Mouse (Mus musculus): ENCODE results near the gene Itgb8.

Gene Itgb8

GRCm38 (mm10) chr12:119209384-119210072 is 29.1 kb downstream of the Itgb8 start:
- no peak for DNase-seq (ENCODE audit: low spot score)

DNA sequence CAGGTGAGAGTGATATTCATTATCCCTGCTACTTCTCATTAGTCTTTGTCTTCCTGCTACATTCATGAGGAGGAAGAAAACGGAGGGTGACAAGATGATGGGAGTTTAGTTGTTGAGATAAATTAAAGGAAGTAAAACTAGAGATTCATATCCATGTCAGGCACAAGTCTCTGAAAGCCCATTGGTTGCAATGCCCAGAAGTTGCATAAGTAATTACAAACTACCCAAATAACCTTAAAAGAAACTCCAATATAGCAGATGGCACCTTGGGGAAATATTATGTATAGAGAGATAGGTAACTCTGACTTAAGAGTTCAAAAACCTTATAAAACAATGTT is 31.2 kb downstream of the Itgb8 start:
- no peak for DNase-seq (ENCODE audit: low spot score)

DNA sequence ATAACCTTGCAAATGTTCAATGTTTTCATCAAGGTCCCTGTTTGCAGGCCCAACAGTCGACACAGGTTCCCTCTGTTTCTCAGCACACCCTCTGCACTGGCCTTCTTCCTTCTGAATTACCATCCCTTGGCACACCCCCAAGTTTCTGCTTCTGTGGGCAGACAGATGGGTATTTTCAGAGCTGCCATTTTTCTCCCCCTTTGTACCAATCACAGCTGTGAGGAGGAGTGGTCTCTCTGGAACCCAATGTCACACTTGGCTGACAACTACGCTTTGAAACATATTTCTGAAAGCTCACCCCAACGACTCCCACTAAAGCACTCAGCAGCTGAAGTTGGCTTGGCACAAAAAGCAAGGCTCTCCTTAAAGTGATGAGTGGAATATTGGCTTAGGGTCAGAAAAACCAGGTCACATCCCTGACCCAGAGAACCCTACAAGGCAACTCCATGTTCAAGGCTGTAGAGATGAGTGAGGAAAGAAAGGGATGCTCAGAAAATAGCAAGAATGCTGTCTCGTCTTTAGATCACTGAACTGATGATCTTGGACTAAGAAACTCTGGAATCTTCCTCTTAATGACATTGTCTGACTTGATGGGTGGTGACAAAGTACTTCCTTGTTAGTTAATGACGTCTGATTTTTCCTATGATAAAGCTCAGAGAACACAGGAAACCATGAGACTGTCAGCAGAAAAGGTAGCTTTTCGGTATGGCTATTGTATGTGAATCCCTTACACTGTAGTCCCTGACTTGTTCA is 31.7 kb downstream of the Itgb8 start:
- DNase-seq (ENCODE audit: low spot score): no peak

GRCm38 (mm10) chr12:119204411-119204810 is 34.2 kb downstream of the Itgb8 start:
- no peak for DNase-seq (ENCODE audit: low spot score)

GRCm38 (mm10) chr12:119202766-119203165 is 35.8 kb downstream of the Itgb8 start:
- DNase-seq (ENCODE audit: low spot score): no peak

DNA sequence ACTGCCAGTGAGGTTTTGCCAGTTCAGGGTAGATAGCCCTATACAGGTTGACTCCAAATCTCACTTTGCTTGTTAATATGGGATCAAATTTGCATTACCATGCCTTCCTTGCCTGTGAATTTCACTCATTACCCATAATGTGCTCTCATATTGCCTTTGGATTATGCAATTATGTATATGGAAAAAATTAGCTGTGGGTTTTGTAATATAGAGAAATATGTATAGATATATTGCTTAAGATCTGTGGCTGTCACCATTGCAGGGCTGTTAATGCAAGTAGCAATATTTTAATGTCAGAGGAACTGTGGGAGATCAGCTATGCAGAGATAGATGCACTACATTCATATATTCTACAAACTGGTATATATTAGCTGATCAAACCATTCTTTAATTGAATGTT is 43.5 kb downstream of the Itgb8 start:
- DNase-seq (ENCODE audit: low spot score): no peak

GRCm38 (mm10) chr12:119189814-119190213 is 48.8 kb downstream of the Itgb8 start:
- DNase-seq (ENCODE audit: low spot score): no peak

GRCm38 (mm10) chr12:119185441-119185840 is 53.2 kb downstream of the Itgb8 start:
- DNase-seq (ENCODE audit: low spot score): no peak

DNA sequence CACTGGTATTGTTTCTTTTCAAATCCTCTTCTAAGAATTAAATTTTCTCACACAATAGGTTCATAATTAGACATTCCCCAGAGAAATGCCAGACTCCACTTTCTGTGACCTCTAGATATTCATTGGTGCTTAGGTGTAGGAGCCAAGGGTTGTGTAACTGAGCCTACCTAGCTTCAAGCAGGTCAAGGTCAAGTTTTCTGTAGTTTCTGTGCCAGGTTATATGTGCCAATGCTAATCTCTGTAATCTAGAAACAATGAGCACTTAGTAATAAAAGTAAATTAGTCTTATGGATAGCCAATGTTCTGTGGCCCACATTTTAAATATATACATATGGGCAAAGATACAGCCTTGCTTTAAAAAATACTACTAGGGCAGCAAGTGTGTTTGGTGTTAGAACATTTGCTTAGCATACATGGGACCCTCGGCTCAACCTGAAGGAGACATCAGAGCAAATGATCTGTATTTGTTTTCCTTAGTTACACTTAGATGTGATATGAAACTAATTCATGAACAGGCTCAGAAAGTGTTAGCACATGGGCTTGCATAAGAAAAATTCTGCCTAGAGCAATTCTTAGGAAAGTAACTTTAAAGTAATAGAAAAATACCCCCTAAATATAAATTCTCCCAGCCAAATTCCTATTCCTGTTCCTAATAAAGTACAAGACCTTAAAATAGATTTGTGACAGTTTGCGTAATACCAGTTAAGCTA is 56.2 kb downstream of the Itgb8 start:
- DNase-seq (ENCODE audit: low spot score): no peak

DNA sequence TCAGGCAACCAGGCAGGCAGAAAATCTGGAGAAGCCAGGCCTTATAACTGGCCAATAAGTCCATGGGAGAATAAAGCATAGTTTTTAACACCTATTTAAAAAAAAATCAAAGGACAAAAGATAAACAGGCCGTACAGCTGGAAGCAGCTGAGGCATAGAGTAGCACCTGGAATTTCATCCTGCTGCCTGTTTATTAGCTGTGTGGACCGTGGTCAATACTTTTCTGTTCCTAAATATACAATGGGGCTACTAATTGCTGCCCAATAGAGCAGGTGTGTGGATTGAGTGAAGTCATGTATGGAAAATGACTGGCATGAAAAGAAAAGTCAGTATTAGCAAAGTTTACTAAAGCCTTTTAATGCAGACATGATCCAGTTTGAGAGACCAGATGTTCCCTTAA is 62.6 kb downstream of the Itgb8 start:
- no peak for DNase-seq (ENCODE audit: low spot score)

GRCm38 (mm10) chr12:119169828-119170539 is 68.6 kb downstream of the Itgb8 start:
- DNase-seq (ENCODE audit: low spot score): no peak

DNA sequence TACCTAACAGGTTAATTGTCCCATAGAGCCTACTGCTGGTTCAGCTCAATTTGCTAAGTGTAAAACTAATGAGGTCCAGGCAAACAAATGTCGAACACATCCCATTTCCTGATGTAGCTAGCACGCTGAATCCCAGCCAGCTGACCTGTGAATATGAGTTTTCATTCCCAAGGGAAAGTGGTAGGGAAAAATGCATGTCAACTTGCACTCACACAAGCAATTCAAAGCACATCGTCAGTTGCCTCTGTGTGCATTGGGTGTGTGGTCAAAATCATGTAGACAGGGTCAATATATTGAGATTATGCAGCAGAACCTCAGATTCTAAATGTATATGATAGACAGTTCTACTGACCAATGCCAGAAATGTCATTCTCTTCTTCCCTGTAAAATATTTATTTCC is 69.5 kb downstream of the Itgb8 start:
- DNase-seq (ENCODE audit: low spot score): no peak

DNA sequence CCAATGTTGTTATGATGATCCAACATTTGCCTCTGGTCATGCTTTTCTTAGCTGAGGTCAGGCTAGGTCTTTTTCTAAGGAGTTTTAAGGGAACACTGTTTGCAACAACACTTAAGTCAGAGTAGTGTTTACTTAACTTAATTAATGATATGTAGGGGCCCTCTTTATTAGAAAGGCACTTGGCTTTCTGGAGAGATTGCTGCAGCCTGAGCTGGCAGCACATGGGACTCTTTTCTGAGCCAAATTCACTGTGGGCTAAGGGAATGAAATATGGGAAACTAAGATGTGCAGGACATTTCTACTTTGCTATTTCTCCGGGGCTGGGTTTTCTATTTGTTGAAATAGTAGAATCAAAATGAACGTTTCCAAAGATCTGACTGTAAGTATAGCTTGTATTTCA is 73.5 kb downstream of the Itgb8 start:
- DNase-seq (ENCODE audit: low spot score): no peak

DNA sequence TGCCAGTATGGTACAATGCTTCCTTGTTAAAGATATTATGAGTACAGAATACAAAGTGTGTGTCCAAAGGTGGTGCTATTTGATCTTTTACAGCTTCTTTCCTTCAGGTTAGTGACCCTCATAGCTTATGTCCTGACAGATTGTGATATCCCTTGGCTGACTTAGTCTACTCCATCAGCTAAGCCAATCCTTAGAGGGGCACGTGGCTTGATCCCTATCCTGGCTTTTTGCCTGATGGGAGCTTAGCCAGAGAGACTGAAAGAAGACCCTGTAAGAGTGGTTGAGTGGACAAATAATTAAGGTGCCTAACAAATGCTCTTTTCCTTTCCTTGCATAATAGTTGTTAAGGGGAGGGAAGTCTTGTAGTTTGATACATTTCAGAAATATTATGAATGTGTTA is 73.9 kb downstream of the Itgb8 start:
- no peak for DNase-seq (ENCODE audit: low spot score)

GRCm38 (mm10) chr12:119164176-119164575 is 74.4 kb downstream of the Itgb8 start:
- DNase-seq (ENCODE audit: low spot score): no peak

DNA sequence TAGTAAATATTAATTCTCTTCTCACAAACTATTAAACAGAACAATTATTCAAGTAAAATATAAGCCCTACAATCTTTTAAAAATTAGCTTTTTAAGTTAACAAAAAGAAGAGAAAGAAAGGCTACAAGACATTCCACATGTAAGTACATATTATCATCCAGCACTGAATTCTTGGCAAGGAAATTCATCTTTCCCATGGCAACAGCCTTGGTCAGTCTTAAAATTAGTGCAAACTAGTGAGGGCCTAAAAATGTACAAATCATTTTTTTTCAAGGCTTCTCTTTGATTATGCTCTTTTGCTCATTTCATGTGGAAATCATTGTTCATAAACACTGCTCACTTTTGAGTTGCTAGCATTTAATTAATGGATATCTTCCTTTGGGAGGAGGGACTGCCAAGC is 77.8 kb downstream of the Itgb8 start:
- DNase-seq (ENCODE audit: low spot score): no peak

- no peak for DNase-seq (ENCODE audit: low spot score)
These were observed 79.2 kb downstream of the Itgb8 start for GRCm38 (mm10) chr12:119159254-119159933.

- no peak for DNase-seq (ENCODE audit: low spot score)
These were observed 80.9 kb downstream of the Itgb8 start for GRCm38 (mm10) chr12:119157686-119158085.

DNA sequence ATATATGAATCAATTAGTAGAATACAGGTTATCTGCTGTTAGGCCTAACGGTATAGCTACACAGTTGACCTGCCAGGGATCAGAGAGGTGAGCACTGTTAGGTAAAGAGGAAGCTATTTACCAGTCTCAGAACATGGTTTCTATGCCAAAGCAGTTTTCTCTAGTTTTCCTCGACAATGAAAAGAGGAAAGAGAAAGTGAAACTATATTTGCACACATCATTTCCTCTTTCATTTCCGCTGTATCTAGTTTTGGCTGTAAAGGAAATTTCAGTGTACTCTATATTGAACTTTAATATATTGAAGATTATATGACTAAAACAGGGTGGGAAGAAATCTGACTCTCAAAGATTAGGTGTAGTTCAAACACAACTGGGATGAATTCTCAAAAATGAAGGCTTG is 81.5 kb downstream of the Itgb8 start:
- DNase-seq (ENCODE audit: low spot score): no peak

- DNase-seq (ENCODE audit: low spot score): no peak
These were observed 83.0 kb downstream of the Itgb8 start for GRCm38 (mm10) chr12:119155566-119155965.

DNA sequence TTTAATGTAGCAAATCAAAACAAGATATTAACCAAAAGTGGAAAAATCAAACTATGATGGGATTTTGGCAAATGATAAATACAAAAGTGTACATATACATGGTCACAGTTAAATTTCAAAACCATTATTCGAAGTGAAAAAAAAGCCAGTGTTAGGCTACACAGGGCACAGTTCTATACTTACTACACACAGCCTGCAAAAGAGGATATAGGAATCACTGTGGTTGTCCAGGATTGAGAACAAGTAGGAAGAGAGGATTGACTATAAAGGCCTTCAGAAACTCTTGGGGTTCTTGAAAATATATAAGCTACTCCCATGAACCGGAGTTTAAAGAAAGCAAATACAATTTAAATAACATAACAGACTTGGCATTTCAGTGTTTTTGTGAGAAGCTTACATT is 87.6 kb downstream of the Itgb8 start:
- no peak for DNase-seq (ENCODE audit: low spot score)

DNA sequence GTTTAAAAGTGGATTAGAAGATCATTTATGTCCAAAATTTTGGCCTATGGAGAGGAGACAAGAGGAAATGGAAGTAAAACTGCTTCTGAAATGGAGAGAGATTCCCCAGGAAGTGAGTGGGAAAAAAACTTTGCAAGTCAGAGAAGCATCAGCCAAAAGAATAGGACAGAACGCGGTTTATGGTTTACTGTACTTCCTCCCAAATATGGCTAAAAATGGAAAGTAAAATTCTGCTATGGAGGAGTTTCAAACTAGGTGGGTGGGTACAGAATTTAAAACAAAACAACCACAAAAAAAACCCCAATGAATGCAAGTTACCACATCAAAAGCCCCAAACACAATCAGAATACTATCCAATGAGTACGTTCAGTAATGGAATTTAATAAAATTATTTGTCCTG is 90.8 kb downstream of the Itgb8 start:
- DNase-seq (ENCODE audit: low spot score): no peak
